Mouse (Mus musculus) induced T-regulatory cell, adult 2 months (primary cell): ENCODE results near the gene Phc1.

ENCODE experiments used
- DNase-seq: peaks from one replicate; pipeline ENCODE4 v3.0.0-alpha.2; 2012; ENCODE audit warnings: low read depth

Gene Phc1

GRCm38 (mm10) chr6:122339047-122339647, 1.2 kb downstream of the Phc1 start:
- DNase-seq = peak; percentile 86

GRCm38 (mm10) chr6:122337546-122337945, 2.8 kb downstream of the Phc1 start:
- DNase-seq = no peak

- DNase-seq = no peak
Observed at GRCm38 (mm10) chr6:122334786-122335340, 5.5 kb downstream of the Phc1 start.

GRCm38 (mm10) chr6:122333081-122333612, 7.2 kb downstream of the Phc1 start:
- no peak for DNase-seq

GRCm38 (mm10) chr6:122325361-122325975, 14.9 kb downstream of the Phc1 start:
- no peak for DNase-seq

GRCm38 (mm10) chr6:122318726-122319125, 21.6 kb downstream of the Phc1 start:
- no peak for DNase-seq

- DNase-seq = peak; percentile 30
Observed at GRCm38 (mm10) chr6:122310187-122310820, 30.1 kb downstream of the Phc1 start.

GRCm38 (mm10) chr6:122309446-122309960, 30.9 kb downstream of the Phc1 start:
- DNase-seq = peak; percentile 57

- peak; percentile 98 for DNase-seq
Observed at GRCm38 (mm10) chr6:122308505-122309393, 31.6 kb downstream of the Phc1 start, which contains the start of gene M6pr. Gene M6pr (plus strand): TSS chr6:122308720.

GRCm38 (mm10) chr6:122308136-122308504, 32.2 kb downstream of the Phc1 start:
- no peak for DNase-seq

- no peak for DNase-seq
Observed at GRCm38 (mm10) chr6:122306707-122307106, 33.7 kb downstream of the Phc1 start.

GRCm38 (mm10) chr6:122304790-122305555, 35.4 kb downstream of the Phc1 start:
- peak; percentile 69 for DNase-seq

- DNase-seq = peak; percentile 93
Observed at GRCm38 (mm10) chr6:122304355-122304754, 36.0 kb downstream of the Phc1 start.

GRCm38 (mm10) chr6:122303526-122303925, 36.8 kb downstream of the Phc1 start:
- DNase-seq = peak; percentile 78

GRCm38 (mm10) chr6:122302661-122303060, 37.7 kb downstream of the Phc1 start:
- peak; percentile 75 for DNase-seq

- peak; percentile 54 for DNase-seq
Observed at GRCm38 (mm10) chr6:122302121-122302520, 38.2 kb downstream of the Phc1 start.

GRCm38 (mm10) chr6:122299621-122300133, 40.7 kb downstream of the Phc1 start:
- DNase-seq = peak; percentile 33

- DNase-seq = no peak
Observed at GRCm38 (mm10) chr6:122298223-122298609, 42.1 kb downstream of the Phc1 start.

- DNase-seq = peak; percentile 74
Observed at GRCm38 (mm10) chr6:122297279-122298222, 42.8 kb downstream of the Phc1 start.
